Mouse (Mus musculus) midbrain, embryonic 14.5 days (tissue): ENCODE data around the gene Rpl22l1. TPM values are rescaled to one million over a fixed set of nuclear protein-coding genes. Genes with fewer than 3 reads are reported as not detected.
A peak's percentile ranks its signal among the peaks of the same experiment; 100 is the strongest.
"Not testable (repeated sequence)": the region's sequence is repeated elsewhere in the genome, so short reads cannot be mapped to it uniquely, and the experiment has no call there.

Experiments used
- ATAC-seq: fragments of 200-750 bp; cut with Nextera tagmentation; 2 replicates; pipeline ENCODE4 v1.8.0; 2017; ENCODE audit warnings: moderate number of reproducible peaks, moderate library complexity; ENCODE audit not compliant: low FRiP score, low TSS enrichment
- DNase-seq: peaks from one replicate; pipeline ENCODE4 v3.0.0-alpha.2; 2015
- H3K27ac ChIP-seq: fragments of 300-500 bp; sonication (generic); replicated peaks from 2 replicates; pipeline ENCODE4 v1.5.1; 2014; ENCODE audit warnings: mild to moderate bottlenecking, low read depth, low read length, moderate library complexity
- H3K27me3 ChIP-seq: fragments of 300-500 bp; sonication (generic); 2 replicates; pipeline ENCODE4 v1.6.1; 2014; ENCODE audit warnings: low read length, control low read depth, mixed read lengths; ENCODE audit not compliant: control insufficient read depth, insufficient read depth
- H3K36me3 ChIP-seq: fragments of 300-500 bp; sonication (generic); 2 replicates; pipeline ENCODE4 v1.6.1; 2014; ENCODE audit warnings: low read length, control low read depth; ENCODE audit not compliant: control insufficient read depth, insufficient read depth
- H3K4me1 ChIP-seq: fragments of 300-500 bp; sonication (generic); 2 replicates; pipeline ENCODE4 v1.6.1; 2014; ENCODE audit warnings: mild to moderate bottlenecking, antibody characterized with exemption, low read length, control low read depth; ENCODE audit not compliant: control insufficient read depth, insufficient read depth
- H3K4me2 ChIP-seq: fragments of 300-500 bp; sonication (generic); 2 replicates; pipeline ENCODE4 v1.6.1; 2014; ENCODE audit warnings: mild to moderate bottlenecking, low read length, moderate library complexity
- H3K4me3 ChIP-seq: fragments of 300-500 bp; sonication (generic); replicated peaks from 2 replicates; pipeline ENCODE4 v1.5.1; 2014; ENCODE audit warnings: low read depth, low read length
- H3K9ac ChIP-seq: fragments of 300-500 bp; sonication (generic); replicated peaks from 2 replicates; pipeline ENCODE4 v1.6.1; 2014; ENCODE audit warnings: mild to moderate bottlenecking, low read length, moderate library complexity
- H3K9me3 ChIP-seq: fragments of 300-500 bp; sonication (generic); 2 replicates; pipeline ENCODE4 v1.6.1; 2016; ENCODE audit warnings: low read length, control low read depth, mixed read lengths; ENCODE audit not compliant: control insufficient read depth
- WGBS: fragments of 180-500 bp; shearing (Covaris S2); extraction: QIAGEN DNeasy Blood & Tissue Kit; methylation state at CpG from one replicate; pipeline ENCODE4 v1.1.7; 2014; 5-methylcytosine and 5-hydroxymethylcytosine counted together
- polyA plus RNA-seq: library from polyadenylated mRNA; unstranded; fragments of >200 nt; fragmentation: Nextera tagmentation; extraction: Ambion mirVana; gene quantifications from 2 replicates; pipeline ENCODE4 v1.2.1, GENCODE M21; 2014

Gene Rpl22l1
- polyA plus RNA-seq = 267 and 312 TPM in 2 replicates

- ATAC-seq = peak; percentile 100
- Histone ChIP-seq H3K4me3 (peak within 1 kb of the TSS; percentile 83), H3K27me3 (no peaks in the 10 kb centered on the region), H3K36me3 (peaks cover 19% of the 10 kb centered on the region), H3K4me1 (peaks cover 10% of the 10 kb centered on the region), H3K9me3 (no peaks in the 10 kb centered on the region), H3K4me2 (peak within 1 kb of the TSS; percentile 79), H3K27ac (peak within 1 kb of the TSS; percentile 84), H3K9ac (peak within 1 kb of the TSS; percentile 82)
- peak; percentile 100 for DNase-seq
- under 1% methylated on average over 72 of the region's 72 CpGs for WGBS
These were observed at the start of gene Rpl22l1 for GRCm38 (mm10) chr3:28805301-28806097. Gene Rpl22l1, plus strand, starts transcription at chr3:28805436.

DNA sequence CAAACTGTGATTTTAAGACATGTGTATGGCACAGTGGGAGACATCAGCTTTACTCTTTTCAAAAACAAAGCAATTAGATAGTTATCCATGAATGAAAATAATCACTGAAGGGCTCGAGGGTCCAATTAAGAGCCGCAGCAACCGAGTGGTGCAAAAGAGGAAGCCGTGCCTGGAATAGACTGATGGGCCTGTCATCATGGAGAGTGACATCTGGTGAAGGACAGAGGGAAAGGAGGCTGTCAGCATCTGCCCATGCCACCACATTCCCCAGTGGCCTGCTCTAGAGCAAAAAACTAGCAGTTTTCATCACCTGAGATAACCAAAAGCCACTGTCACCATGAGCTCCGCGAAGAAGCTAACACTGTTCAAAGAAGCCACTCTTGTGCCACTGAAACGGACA lies 49.8 kb upstream of the Rpl22l1 start:
- Histone ChIP-seq H3K27me3 (no peaks in the 10 kb centered on the region), H3K4me3 (no peak overlapping the region), H3K4me1 (0 out of 2 replicates have a peak, but pooled peaks cover 2% of the 10 kb centered on the region), H3K9ac (no peak overlapping the region), H3K4me2 (no peak overlapping the region), H3K9me3 (no peaks in the 10 kb centered on the region), H3K36me3 (no peaks in the 10 kb centered on the region), H3K27ac (no peak overlapping the region)
- WGBS = 65% methylated on average over 7 of the region's 7 CpGs
- ATAC-seq (no peak), DNase-seq (peak; percentile 47)

GRCm38 (mm10) chr3:28761225-28761789 lies 43.9 kb upstream of the Rpl22l1 start:
- H3K27ac ChIP-seq = no peak overlapping the region
- DNase-seq (no peak), ATAC-seq (no peak)
- no peaks in the 10 kb centered on the region for H3K27me3 ChIP-seq
- H3K9me3 ChIP-seq = no peaks in the 10 kb centered on the region
- no peak overlapping the region for H3K4me3 ChIP-seq
- H3K9ac ChIP-seq = no peak overlapping the region
- WGBS = 86% methylated on average over 8 of the region's 8 CpGs
- H3K36me3 ChIP-seq = no peaks in the 10 kb centered on the region
- H3K4me1 ChIP-seq = 0 out of 2 replicates have a peak, but pooled peaks cover 2% of the 10 kb centered on the region
- no peak overlapping the region for H3K4me2 ChIP-seq

DNA sequence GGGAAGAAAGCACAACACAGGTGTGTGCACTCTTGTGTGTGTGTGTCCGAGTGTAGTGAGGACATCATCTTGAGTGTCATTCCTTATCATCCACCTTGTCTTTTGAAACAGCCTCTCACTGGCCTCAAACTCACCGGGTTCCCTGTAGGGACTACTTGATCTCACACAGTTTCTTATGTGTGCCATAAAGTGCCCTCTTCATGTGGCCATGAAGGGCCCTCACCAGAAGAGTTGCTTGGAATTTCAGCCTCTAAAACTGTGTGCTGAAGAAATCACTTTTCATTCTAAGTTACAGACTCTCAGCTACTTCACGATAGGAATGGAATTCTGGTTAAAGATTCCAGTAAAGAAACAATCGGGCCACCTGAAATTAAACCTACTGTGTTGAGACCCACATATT lies 38.3 kb upstream of the Rpl22l1 start:
- no peak overlapping the region for H3K4me2 ChIP-seq
- DNase-seq = no peak
- ATAC-seq = no peak
- WGBS = 90% methylated on average over 4 of the region's 4 CpGs
- no peaks in the 10 kb centered on the region for H3K9me3 ChIP-seq
- H3K27ac ChIP-seq = no peak overlapping the region
- H3K36me3 ChIP-seq = no peaks in the 10 kb centered on the region
- H3K9ac ChIP-seq = no peak overlapping the region
- H3K4me3 ChIP-seq = no peak overlapping the region
- H3K27me3 ChIP-seq = no peaks in the 10 kb centered on the region
- H3K4me1 ChIP-seq = no peaks in the 10 kb centered on the region

- Histone ChIP-seq H3K4me2 (no peak overlapping the region), H3K9me3 (no peaks in the 10 kb centered on the region), H3K4me1 (no peaks in the 10 kb centered on the region), H3K27me3 (no peaks in the 10 kb centered on the region), H3K4me3 (no peak overlapping the region), H3K36me3 (no peaks in the 10 kb centered on the region), H3K27ac (no peak overlapping the region), H3K9ac (no peak overlapping the region)
- WGBS = 80% methylated on average over 3 of the region's 3 CpGs
- ATAC-seq = no peak
- no peak for DNase-seq
These were observed 37.0 kb upstream of the Rpl22l1 start for GRCm38 (mm10) chr3:28768222-28768621.

DNA sequence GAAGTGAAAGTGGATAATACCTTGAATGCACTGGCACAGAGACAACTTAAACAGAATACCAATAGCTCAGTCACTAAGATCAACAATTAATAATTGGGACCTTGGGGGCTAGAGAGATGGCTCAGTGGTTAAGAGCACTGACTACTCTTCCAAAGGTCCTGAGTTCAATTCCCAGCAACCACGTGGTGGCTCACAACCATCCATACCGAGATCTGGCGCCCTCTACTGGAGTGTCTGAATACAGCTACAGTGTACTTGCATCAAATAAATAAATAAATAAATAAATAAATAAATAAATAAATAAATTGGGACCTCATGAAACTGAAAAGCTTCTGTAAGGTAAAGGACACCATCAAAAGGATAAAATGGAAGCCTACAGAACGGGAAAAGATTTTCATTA lies 32.3 kb upstream of the Rpl22l1 start:
- WGBS = 63% methylated on average over 4 of the region's 4 CpGs
- H3K4me3 ChIP-seq, H3K27ac ChIP-seq, DNase-seq, H3K9me3 ChIP-seq, H3K36me3 ChIP-seq, H3K4me2 ChIP-seq, H3K27me3 ChIP-seq, ATAC-seq, H3K4me1 ChIP-seq, H3K9ac ChIP-seq: not testable (repeated sequence)

- no peak for DNase-seq
- Histone ChIP-seq H3K4me1 (no peaks in the 10 kb centered on the region), H3K9ac (no peak overlapping the region), H3K9me3 (no peaks in the 10 kb centered on the region), H3K4me2 (no peak overlapping the region), H3K4me3 (no peak overlapping the region), H3K27me3 (no peaks in the 10 kb centered on the region; the same call in 1 of the 2 replicates), H3K27ac (no peak overlapping the region), H3K36me3 (no peaks in the 10 kb centered on the region)
- ATAC-seq = no peak
- WGBS = 94% methylated on average over 7 of the region's 7 CpGs
These were observed 29.9 kb upstream of the Rpl22l1 start for GRCm38 (mm10) chr3:28775361-28775760.

DNA sequence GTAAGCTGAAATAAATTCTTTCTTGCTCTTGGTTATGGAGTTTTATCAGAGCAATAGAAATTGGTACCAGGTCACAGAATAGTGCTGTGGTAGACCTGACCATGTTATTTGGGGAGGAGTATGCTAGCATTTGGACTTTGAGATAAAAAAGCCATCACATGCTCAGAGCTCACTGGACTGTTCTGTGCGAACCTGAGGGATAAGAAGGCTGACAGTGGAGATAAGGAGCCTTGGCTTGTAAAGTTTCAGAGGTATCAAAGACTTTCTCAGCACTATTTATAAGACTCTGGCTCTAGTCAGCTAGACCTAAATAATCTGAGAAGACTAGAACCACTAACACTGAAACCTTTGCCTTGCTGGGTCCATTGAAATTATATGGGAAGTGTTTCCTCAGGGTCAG lies 29.3 kb upstream of the Rpl22l1 start:
- H3K4me1 ChIP-seq = no peaks in the 10 kb centered on the region
- H3K9me3 ChIP-seq = no peaks in the 10 kb centered on the region
- DNase-seq (no peak), ATAC-seq (no peak)
- no peaks in the 10 kb centered on the region; the same call in 1 of the 2 replicates for H3K27me3 ChIP-seq
- H3K4me3 ChIP-seq = no peak overlapping the region
- 84% methylated on average over 1 of the region's 1 CpGs for WGBS
- no peak overlapping the region for H3K9ac ChIP-seq
- H3K27ac ChIP-seq = no peak overlapping the region
- H3K36me3 ChIP-seq = no peaks in the 10 kb centered on the region
- H3K4me2 ChIP-seq = no peak overlapping the region

GRCm38 (mm10) chr3:28776491-28776890 lies 28.7 kb upstream of the Rpl22l1 start:
- WGBS = 76% methylated on average over 1 of the region's 1 CpGs
- Histone ChIP-seq H3K4me3 (no peak overlapping the region), H3K4me1 (no peaks in the 10 kb centered on the region), H3K27ac (no peak overlapping the region), H3K4me2 (no peak overlapping the region), H3K9ac (no peak overlapping the region), H3K27me3 (no peaks in the 10 kb centered on the region; the same call in 1 of the 2 replicates), H3K9me3 (no peaks in the 10 kb centered on the region), H3K36me3 (no peaks in the 10 kb centered on the region)
- DNase-seq (no peak), ATAC-seq (no peak)
